Mouse (Mus musculus) forebrain, embryonic 14.5 days (tissue): ENCODE results near the gene Cd6. TPM values are rescaled to one million over a fixed set of nuclear protein-coding genes. Genes with fewer than 3 reads are reported as not detected.

ENCODE experiments used
- ATAC-seq: fragments of 200-750 bp; cut with Nextera tagmentation; 2 replicates; pipeline ENCODE4 v1.8.0; 2017; ENCODE audit warnings: mild to moderate bottlenecking, moderate library complexity
- DNase-seq: peaks from one replicate; pipeline ENCODE4 v3.0.0-alpha.2; 2015; ENCODE audit warnings: low spot score
- H3K27ac ChIP-seq: fragments of 300-500 bp; sonication (generic); 2 replicates; pipeline ENCODE4 v1.5.1; 2014; ENCODE audit warnings: low read depth, mild to moderate bottlenecking, control low read depth, low read length, moderate library complexity
- H3K27me3 ChIP-seq: fragments of 300-500 bp; sonication (generic); replicated peaks from 2 replicates; pipeline ENCODE4 v1.6.1; 2014; ENCODE audit warnings: low read length, control low read depth, mixed read lengths; ENCODE audit not compliant: control insufficient read depth, insufficient read depth
- H3K36me3 ChIP-seq: fragments of 300-500 bp; sonication (generic); 2 replicates; pipeline ENCODE4 v1.6.1; 2014; ENCODE audit warnings: low read length, control low read depth; ENCODE audit not compliant: control insufficient read depth, insufficient read depth
- H3K4me1 ChIP-seq: fragments of 300-500 bp; sonication (generic); 2 replicates; pipeline ENCODE4 v1.6.1; 2014; ENCODE audit warnings: antibody characterized with exemption, low read length, control low read depth; ENCODE audit not compliant: control insufficient read depth, insufficient read depth
- H3K4me2 ChIP-seq: fragments of 300-500 bp; sonication (generic); 2 replicates; pipeline ENCODE4 v1.6.1; 2014; ENCODE audit warnings: mild to moderate bottlenecking, control low read depth, low read length
- H3K4me3 ChIP-seq: fragments of 300-500 bp; sonication (generic); 2 replicates; pipeline ENCODE4 v1.5.1; 2014; ENCODE audit warnings: low read depth, low read length, control low read depth
- H3K9ac ChIP-seq: fragments of 300-500 bp; sonication (generic); 2 replicates; pipeline ENCODE4 v1.6.1; 2014; ENCODE audit warnings: mild to moderate bottlenecking, low read length, control low read depth, moderate library complexity
- H3K9me3 ChIP-seq: fragments of 300-500 bp; sonication (generic); replicated peaks from 2 replicates; pipeline ENCODE4 v1.6.1; 2016; ENCODE audit warnings: low read length, control low read depth, mixed read lengths; ENCODE audit not compliant: control insufficient read depth
- WGBS: fragments of 180-500 bp; shearing (Covaris S2); extraction: QIAGEN DNeasy Blood & Tissue Kit; methylation state at CpG from one replicate; pipeline ENCODE4 v1.1.7; 2014; 5-methylcytosine and 5-hydroxymethylcytosine counted together
- polyA plus RNA-seq: library from polyadenylated mRNA; unstranded; fragments of >200 nt; fragmentation: Nextera tagmentation; extraction: Ambion mirVana; gene quantifications from 2 replicates; pipeline ENCODE4 v1.2.1, GENCODE M21; 2014

The Cd6 gene
- polyA plus RNA-seq, 1 experiment from 2014 or later = not detected

DNA sequence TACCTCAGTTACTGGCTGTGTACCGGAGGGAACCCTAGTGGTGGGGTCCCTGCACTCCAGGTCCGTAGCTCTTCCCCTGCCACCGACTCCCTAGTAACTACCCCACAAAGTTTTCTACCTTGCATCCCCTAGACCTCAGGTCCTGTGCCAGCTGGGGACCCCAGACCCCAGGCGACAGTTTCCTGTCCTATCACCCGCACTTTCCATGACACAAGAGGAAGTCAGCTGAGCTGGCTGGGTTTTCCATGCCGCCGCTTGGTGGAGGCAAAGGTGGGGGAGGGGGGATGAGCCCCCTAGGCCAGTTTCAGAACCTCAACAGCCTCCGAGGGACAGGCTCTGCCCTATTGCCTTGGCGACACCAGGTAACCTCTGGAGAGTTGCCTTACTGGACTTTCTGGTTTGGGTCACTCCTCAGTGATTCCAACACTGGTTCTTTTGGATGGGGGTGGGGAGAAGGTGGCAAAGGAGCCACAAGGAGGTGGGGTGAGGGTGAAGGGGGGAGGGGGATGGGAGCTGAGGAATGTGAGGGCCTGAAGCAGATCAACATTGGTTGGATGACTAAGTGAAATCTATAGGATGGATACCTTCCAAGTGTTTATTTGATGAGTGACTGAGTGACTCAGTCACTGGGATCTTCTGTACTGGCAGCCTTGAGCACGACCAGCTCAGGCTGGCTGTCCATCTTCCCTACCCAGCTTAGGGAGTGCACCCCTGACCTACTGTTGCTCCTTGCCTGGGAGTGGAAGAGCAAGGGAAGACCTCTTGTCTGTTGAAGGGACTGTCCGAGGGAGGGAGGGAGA lies 89.0 kb downstream of the Cd6 start:
- Histone ChIP-seq H3K27ac (no peak overlapping the region), H3K4me1 (no peaks in the 10 kb centered on the region), H3K27me3 (no peaks in the 10 kb centered on the region), H3K4me3 (no peak overlapping the region), H3K36me3 (no peaks in the 10 kb centered on the region), H3K9ac (no peak overlapping the region), H3K4me2 (no peak overlapping the region), H3K9me3 (no peaks in the 10 kb centered on the region)
- no peak for ATAC-seq
- no peak for DNase-seq
- WGBS = 53% methylated on average over 11 of the region's 11 CpGs

DNA sequence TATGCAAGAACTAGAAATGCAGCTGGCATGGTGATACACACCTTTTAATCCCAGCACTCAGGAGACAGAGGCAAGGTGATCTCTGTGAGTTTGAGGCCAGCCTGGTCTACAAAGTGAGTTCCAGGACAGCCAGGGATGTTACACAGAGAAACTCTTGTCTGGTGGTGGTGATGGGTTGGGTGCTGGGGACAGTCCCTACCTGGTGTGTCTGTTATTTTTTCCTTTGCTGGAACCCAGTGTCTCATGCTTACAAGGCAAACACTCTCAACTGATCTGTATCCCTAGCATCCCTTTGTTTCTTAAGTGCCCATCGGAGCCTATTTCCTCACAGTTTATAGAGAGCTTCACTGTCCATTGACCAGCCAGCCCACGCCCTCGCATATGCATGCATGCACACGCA lies 89.9 kb downstream of the Cd6 start:
- ATAC-seq = no peak
- Histone ChIP-seq H3K36me3 (no peaks in the 10 kb centered on the region), H3K9me3 (no peaks in the 10 kb centered on the region), H3K4me2 (no peak overlapping the region), H3K27ac (no peak overlapping the region), H3K27me3 (no peaks in the 10 kb centered on the region), H3K4me1 (no peaks in the 10 kb centered on the region), H3K9ac (no peak overlapping the region), H3K4me3 (no peak overlapping the region)
- WGBS = 98% methylated on average over 4 of the region's 4 CpGs
- DNase-seq = no peak

Other genes starting within 250 kb of the Cd6 start
- gene Ddb1, start 224.7 kb downstream of the Cd6 start, polyA plus RNA-seq = 283 and 296 TPM in 2 replicates
- gene Tkfc, start 224.4 kb downstream of the Cd6 start, polyA plus RNA-seq = 25.4 and 25.7 TPM in 2 replicates
- 0.19 and 0.26 TPM in 2 replicates for gene Vwce, start 195.8 kb downstream of the Cd6 start, polyA plus RNA-seq
- not detected in 2 replicates for gene Pga5, start 152.0 kb downstream of the Cd6 start, polyA plus RNA-seq
- 31.9 and 36.4 TPM in 2 replicates for gene Vps37c, start 141.3 kb downstream of the Cd6 start, polyA plus RNA-seq
- gene Cd5, start 91.1 kb downstream of the Cd6 start, polyA plus RNA-seq = 0.29 TPM in 1 of 2 replicates, not detected in the other
- 0.34 and 0.49 TPM in 2 replicates for gene Slc15a3, start 9.7 kb upstream of the Cd6 start, polyA plus RNA-seq
- 106 and 149 TPM in 2 replicates for gene Tmem132a, start 39.9 kb upstream of the Cd6 start, polyA plus RNA-seq
- 42.7 and 47.7 TPM in 2 replicates for gene Tmem109, start 51.9 kb upstream of the Cd6 start, polyA plus RNA-seq
- 44.2 and 45.5 TPM in 2 replicates for gene Prpf19, start 65.2 kb upstream of the Cd6 start, polyA plus RNA-seq
- 0.99 TPM in 1 of 2 replicates, not detected in the other for gene Zp1, start 90.6 kb upstream of the Cd6 start, polyA plus RNA-seq
- 0.16 and 0.18 TPM in 2 replicates for gene Ptgdr2, start 107.1 kb upstream of the Cd6 start, polyA plus RNA-seq
- 12.1 and 15.0 TPM in 2 replicates for gene Ccdc86, start 119.2 kb upstream of the Cd6 start, polyA plus RNA-seq
- gene Ms4a10, start 144.6 kb upstream of the Cd6 start, polyA plus RNA-seq = not detected in 2 replicates
- 0.25 TPM in 1 of 2 replicates, not detected in the other for gene Ms4a15, start 163.2 kb upstream of the Cd6 start, polyA plus RNA-seq
- not detected in 2 replicates for gene Ms4a18, start 188.0 kb upstream of the Cd6 start, polyA plus RNA-seq